Mouse (Mus musculus): ENCODE measurements around the gene Tnni3k.

GRCm38 (mm10) chr3:154879515-154879914 is 175.7 kb downstream of the Tnni3k start:
- no peak for TF ChIP-seq CTCF (IDR thresholded peaks at IDR 0.05; ENCODE audit: insufficient read depth, low read length)
- TF ChIP-seq POLR2A (IDR thresholded peaks at IDR 0.05; ENCODE audit: borderline replicate concordance, extremely low read depth, low read depth, low read length), result no peak

Measured in lung, adult 2 months (tissue).